Mouse (Mus musculus): ENCODE data around the gene Slc39a11.

Gene Slc39a11

GRCm38 (mm10) chr11:113487603-113488335 lies 162.1 kb downstream of the Slc39a11 start:
- in situ Hi-C loops (cut with MboI; ENCODE audit: unreplicated experiment in 2 of 2): no loop called here

GRCm38 (mm10) chr11:113484037-113484436 lies 165.8 kb downstream of the Slc39a11 start:
- in situ Hi-C loops (cut with MboI; ENCODE audit: unreplicated experiment in 2 of 2): no loop called here

- in situ Hi-C loops (cut with MboI; ENCODE audit: unreplicated experiment in 2 of 2): no loop called here
Observed at GRCm38 (mm10) chr11:113477550-113477949, 172.3 kb downstream of the Slc39a11 start.

GRCm38 (mm10) chr11:113476720-113477119 lies 173.2 kb downstream of the Slc39a11 start:
- in situ Hi-C loops (cut with MboI; ENCODE audit: unreplicated experiment in 2 of 2): no loop called here

GRCm38 (mm10) chr11:113475491-113475890 lies 174.4 kb downstream of the Slc39a11 start:
- in situ Hi-C loops (cut with MboI; ENCODE audit: unreplicated experiment in 2 of 2): no loop called here

GRCm38 (mm10) chr11:113473998-113474534 lies 175.8 kb downstream of the Slc39a11 start:
- in situ Hi-C loops (cut with MboI; ENCODE audit: unreplicated experiment in 2 of 2): no loop called here

GRCm38 (mm10) chr11:113471936-113472335 lies 177.9 kb downstream of the Slc39a11 start:
- in situ Hi-C loops (cut with MboI; ENCODE audit: unreplicated experiment in 2 of 2): no loop called here

- in situ Hi-C loops (cut with MboI; ENCODE audit: unreplicated experiment in 2 of 2): no loop called here
Observed at GRCm38 (mm10) chr11:113469919-113470785, 179.7 kb downstream of the Slc39a11 start.

GRCm38 (mm10) chr11:113468016-113468415 lies 181.9 kb downstream of the Slc39a11 start:
- in situ Hi-C loops (cut with MboI; ENCODE audit: unreplicated experiment in 2 of 2): no loop called here

GRCm38 (mm10) chr11:113467313-113467811 lies 182.5 kb downstream of the Slc39a11 start:
- in situ Hi-C loops (cut with MboI; ENCODE audit: unreplicated experiment in 2 of 2): no loop called here

GRCm38 (mm10) chr11:113460118-113460517 lies 189.8 kb downstream of the Slc39a11 start:
- in situ Hi-C loops (cut with MboI; ENCODE audit: unreplicated experiment in 2 of 2): no loop called here

GRCm38 (mm10) chr11:113458582-113459210 lies 191.2 kb downstream of the Slc39a11 start:
- in situ Hi-C loops (cut with MboI; ENCODE audit: unreplicated experiment in 2 of 2): no loop called here

GRCm38 (mm10) chr11:113452861-113453568 lies 196.9 kb downstream of the Slc39a11 start:
- in situ Hi-C loops (cut with MboI; ENCODE audit: unreplicated experiment in 2 of 2): no loop called here

- in situ Hi-C loops (cut with MboI; ENCODE audit: unreplicated experiment in 2 of 2): no loop called here
Observed at GRCm38 (mm10) chr11:113451301-113451700, 198.6 kb downstream of the Slc39a11 start.

GRCm38 (mm10) chr11:113450665-113451064 lies 199.2 kb downstream of the Slc39a11 start:
- in situ Hi-C loops (cut with MboI; ENCODE audit: unreplicated experiment in 2 of 2): no loop called here

GRCm38 (mm10) chr11:113450028-113450427 lies 199.9 kb downstream of the Slc39a11 start:
- in situ Hi-C loops (cut with MboI; ENCODE audit: unreplicated experiment in 2 of 2): no loop called here

- in situ Hi-C loops (cut with MboI; ENCODE audit: unreplicated experiment in 2 of 2): no loop called here
Observed at GRCm38 (mm10) chr11:113442036-113442435, 207.8 kb downstream of the Slc39a11 start.

- in situ Hi-C loops (cut with MboI; ENCODE audit: unreplicated experiment in 2 of 2): no loop called here
Observed at GRCm38 (mm10) chr11:113439328-113440030, 210.4 kb downstream of the Slc39a11 start.

- in situ Hi-C loops (cut with MboI; ENCODE audit: unreplicated experiment in 2 of 2): no loop called here
Observed at GRCm38 (mm10) chr11:113438915-113439314, 211.0 kb downstream of the Slc39a11 start.

All from v-Abl transformed pro-B cells (cell line).